Mouse (Mus musculus) lung, postnatal 0 days (tissue): ENCODE results near the gene Pdzk1ip1.

Experiments used
- CTCF ChIP-seq: IDR thresholded peaks from 2 replicates; pipeline ENCODE4 v1.5.1; 2016; ENCODE audit warnings: antibody characterized with exemption, mild to moderate bottlenecking
- EP300 ChIP-seq: IDR thresholded peaks from 2 replicates; pipeline ENCODE4 v1.6.1; 2016; ENCODE audit warnings: antibody characterized with exemption, mild to moderate bottlenecking, control low read depth

DNA sequence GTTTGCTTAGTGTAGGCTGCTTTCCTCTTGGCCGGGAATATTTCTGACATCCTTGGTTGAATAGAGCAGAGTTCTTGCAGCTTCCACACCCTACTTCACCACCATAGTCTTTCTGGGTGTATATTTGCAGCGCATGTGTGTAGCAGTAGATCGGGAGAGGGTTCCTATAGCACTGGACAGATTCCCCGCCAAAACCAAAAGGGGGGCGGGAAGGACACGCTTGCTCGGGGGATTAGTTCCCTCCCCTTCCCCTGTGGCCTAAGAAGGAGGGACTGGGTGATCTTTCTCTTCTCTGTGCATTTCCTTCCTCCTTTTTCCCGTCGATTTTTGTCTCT, 26.0 kb upstream of the Pdzk1ip1 start:
- TF ChIP-seq CTCF: no peak
- no peak for TF ChIP-seq EP300
